Mouse (Mus musculus) heart, adult 2 months (tissue): ENCODE data around the gene Depdc5. TPM values are rescaled to one million over a fixed set of nuclear protein-coding genes. Genes with fewer than 3 reads are reported as not detected.

Experiments
- DNase-seq, 2 experiments: peaks; one replicate each; pipeline ENCODE4 v3.0.0; 2021
- H3K27ac ChIP-seq: fragments of 200-600 bp; 2 replicates; pipeline ENCODE4 v1.8.1; 2022
- H3K27me3 ChIP-seq: fragments of 200-500 bp; 2 replicates; pipeline ENCODE4 v1.6.1; 2012; ENCODE audit warnings: mild to moderate bottlenecking, low read length, inconsistent platforms, mixed read lengths; ENCODE audit not compliant: control insufficient read depth, insufficient read depth
- H3K36me3 ChIP-seq: fragments of 200-500 bp; 2 replicates; pipeline ENCODE4 v1.6.1; 2012; ENCODE audit warnings: low read length, inconsistent platforms; ENCODE audit not compliant: control insufficient read depth, insufficient read depth
- H3K4me1 ChIP-seq: fragments of 200-500 bp; 2 replicates; pipeline ENCODE4 v1.6.1; 2011; ENCODE audit warnings: low read length; ENCODE audit not compliant: control insufficient read depth, insufficient read depth
- H3K4me3 ChIP-seq: fragments of 200-600 bp; 2 replicates; pipeline ENCODE4 v1.8.1; 2022
- H3K79me2 ChIP-seq: fragments of 200-500 bp; replicated peaks from 2 replicates; pipeline ENCODE4 v1.6.1; 2012; ENCODE audit warnings: mild to moderate bottlenecking, inconsistent platforms, low read length, moderate library complexity, mixed read lengths; ENCODE audit not compliant: control insufficient read depth, insufficient read depth
- H3K9ac ChIP-seq: fragments of 200-500 bp; 2 replicates; pipeline ENCODE4 v1.6.1; 2012; ENCODE audit warnings: low read depth, mild to moderate bottlenecking, control low read depth, inconsistent platforms, low read length, mixed read lengths
- CTCF ChIP-seq: fragments of 200-600 bp; IDR thresholded peaks from 2 replicates; pipeline ENCODE4 v1.8.1; 2022; ENCODE audit warnings: antibody characterized with exemption, mild to moderate bottlenecking, moderate library complexity
- EP300 ChIP-seq: fragments of 200-500 bp; IDR thresholded peaks from 2 replicates; pipeline ENCODE4 v1.6.1; 2011; ENCODE audit warnings: low read depth, low read length, control low read depth; ENCODE audit not compliant: insufficient read depth
- POLR2A ChIP-seq: fragments of 200-500 bp; IDR thresholded peaks from 2 replicates; pipeline ENCODE4 v1.6.1; 2011; ENCODE audit warnings: mild to moderate bottlenecking, low read depth, low read length, control low read depth; ENCODE audit not compliant: insufficient read depth
- WGBS: fragments of 180-500 bp; shearing (Covaris S2); methylation state at CpG from one replicate; pipeline ENCODE4 v1.1.7; 2018; 5-methylcytosine and 5-hydroxymethylcytosine counted together
- intact Hi-C: fragments of 180-260 bp; cut with DNase I; formaldehyde crosslinking; loops from one replicate; pipeline ENCODE4 v1.15.1; 2025
- polyA plus RNA-seq: library from polyadenylated mRNA; depleted of rRNA; stranded (reverse); fragments of >200 nt; gene quantifications from 2 replicates; pipeline ENCODE4 v1.2.3, GENCODE M21; 2012
- total RNA-seq, 2 experiments: library from RNA; stranded (reverse); gene quantifications; 2 replicates each; pipeline ENCODE4 v1.2.3; 2021

The Depdc5 gene
- total and polyA plus RNA-seq, 3 experiments = 7.6 to 22.3 (median 17.5) TPM

DNA sequence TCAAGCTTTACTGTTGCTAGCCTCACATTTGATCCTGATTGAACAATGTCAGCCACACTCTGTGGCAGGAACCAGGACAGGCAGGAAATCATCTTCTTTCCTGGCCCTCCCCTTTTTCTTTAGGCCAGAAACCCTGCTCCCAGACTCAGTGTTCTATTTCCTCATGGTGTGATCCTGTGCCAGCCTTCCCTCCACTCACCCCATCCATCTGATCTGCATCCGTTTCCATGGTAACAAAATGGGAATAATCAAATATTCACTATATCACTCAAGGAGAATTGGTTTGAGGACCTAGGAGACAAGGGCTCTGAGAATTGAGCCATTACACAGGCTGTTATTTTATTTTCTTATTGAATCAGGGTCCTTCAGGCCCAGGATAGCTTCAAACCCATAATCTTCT, 133.1 kb downstream of the Depdc5 start:
- Histone ChIP-seq H3K4me1 (peaks cover 3% of the 10 kb centered on the region), H3K27me3 (no peaks in the 10 kb centered on the region), H3K9ac (no peak overlapping the region), H3K36me3 (no peaks in the 10 kb centered on the region), H3K79me2 (no peaks in the 10 kb centered on the region), H3K27ac (no peak overlapping the region), H3K4me3 (no peak overlapping the region)
- DNase-seq = no peak
- 71% methylated on average over 1 of the region's 1 CpGs for WGBS
- TF ChIP-seq EP300 = no peak
- no peak for TF ChIP-seq CTCF
- TF ChIP-seq POLR2A = no peak
- intact Hi-C loops = no loop called here

DNA sequence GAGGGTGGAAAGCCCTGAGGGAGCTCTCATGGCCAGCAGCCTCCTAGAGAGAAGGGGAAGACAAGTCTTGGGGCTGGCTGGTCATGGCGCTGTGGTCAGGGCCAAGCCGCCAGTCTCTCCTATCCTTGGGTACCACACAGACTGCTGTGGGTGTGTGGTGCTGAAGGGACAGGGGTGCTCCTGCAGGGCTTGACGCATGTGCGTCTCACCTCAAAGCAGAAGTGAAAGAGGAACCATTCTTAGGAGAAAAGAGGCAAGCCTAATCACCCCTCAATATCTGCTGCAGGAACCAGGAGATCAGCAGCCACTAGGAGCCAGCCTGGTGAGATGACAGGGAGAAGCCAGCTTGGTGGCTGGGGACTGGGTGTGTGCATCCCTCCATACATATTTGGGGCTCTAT, 134.2 kb downstream of the Depdc5 start:
- peaks cover 3% of the 10 kb centered on the region for H3K4me1 ChIP-seq
- H3K27me3 ChIP-seq = no peaks in the 10 kb centered on the region
- H3K36me3 ChIP-seq = no peaks in the 10 kb centered on the region
- H3K27ac ChIP-seq = no peak overlapping the region
- 51% methylated on average over 4 of the region's 4 CpGs for WGBS
- no peak overlapping the region for H3K4me3 ChIP-seq
- H3K9ac ChIP-seq = no peak overlapping the region
- H3K79me2 ChIP-seq = no peaks in the 10 kb centered on the region
- DNase-seq = peak in 1 of 2 experiments; percentile 59
- intact Hi-C loops = no loop called here
- no peak for TF ChIP-seq POLR2A
- TF ChIP-seq EP300 = no peak
- no peak for TF ChIP-seq CTCF

DNA sequence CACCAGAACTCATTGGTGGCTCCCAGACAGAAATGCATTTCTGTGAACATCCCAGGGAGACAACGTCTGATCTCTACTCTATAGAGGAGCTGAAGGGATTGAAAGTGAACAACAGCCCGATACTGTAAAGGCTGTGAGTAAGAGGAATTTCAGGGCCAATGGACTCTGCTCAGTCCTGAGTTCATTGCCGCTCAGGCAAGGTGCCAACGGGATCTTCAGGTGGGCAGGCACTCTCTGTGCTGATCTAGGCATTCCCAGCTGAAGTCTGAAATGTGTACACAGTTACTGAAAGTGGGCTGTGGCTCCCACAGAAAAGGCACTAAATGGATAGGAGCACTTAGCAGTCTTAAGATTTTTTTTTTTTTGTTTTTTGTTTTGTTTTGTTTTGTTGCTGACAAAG, 135.3 kb downstream of the Depdc5 start:
- no peak for DNase-seq
- H3K4me3 ChIP-seq = no peak overlapping the region
- 73% methylated on average over 4 of the region's 4 CpGs for WGBS
- H3K27ac ChIP-seq = no peak overlapping the region
- no peaks in the 10 kb centered on the region for H3K36me3 ChIP-seq
- H3K9ac ChIP-seq = no peak overlapping the region
- H3K27me3 ChIP-seq = no peaks in the 10 kb centered on the region
- TF ChIP-seq EP300 = no peak
- no peak for TF ChIP-seq POLR2A
- TF ChIP-seq CTCF = no peak
- H3K4me1 ChIP-seq = peaks cover 3% of the 10 kb centered on the region
- H3K79me2 ChIP-seq = no peaks in the 10 kb centered on the region
- intact Hi-C loops = no loop called here

DNA sequence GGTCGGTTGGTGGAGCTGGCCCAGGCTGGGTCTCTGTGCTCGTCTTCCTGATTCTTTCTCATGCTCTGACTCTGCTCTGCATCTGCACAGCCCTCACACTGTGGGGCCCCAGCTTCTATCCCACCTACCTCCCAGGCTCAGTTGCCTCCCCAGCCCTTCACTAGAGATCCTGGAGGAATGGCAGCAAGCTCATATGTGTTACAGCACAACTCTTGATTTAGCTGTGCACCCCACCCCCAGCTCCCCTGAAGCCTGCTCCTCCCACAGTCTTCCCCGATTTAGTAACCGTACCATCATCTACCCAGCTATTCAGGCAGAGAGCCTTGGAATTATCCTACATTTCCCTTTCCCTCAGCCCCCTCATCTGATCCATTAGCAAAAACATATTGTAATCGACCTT, 137.6 kb downstream of the Depdc5 start:
- H3K4me1 ChIP-seq = no peaks in the 10 kb centered on the region
- WGBS = 81% methylated on average over 5 of the region's 5 CpGs
- intact Hi-C loops = no loop called here
- H3K4me3 ChIP-seq = no peak overlapping the region
- no peak overlapping the region for H3K27ac ChIP-seq
- TF ChIP-seq CTCF (no peak), POLR2A (no peak), EP300 (no peak)
- no peaks in the 10 kb centered on the region for H3K79me2 ChIP-seq
- H3K9ac ChIP-seq = no peak overlapping the region
- no peaks in the 10 kb centered on the region for H3K27me3 ChIP-seq
- no peaks in the 10 kb centered on the region for H3K36me3 ChIP-seq
- no peak for DNase-seq

DNA sequence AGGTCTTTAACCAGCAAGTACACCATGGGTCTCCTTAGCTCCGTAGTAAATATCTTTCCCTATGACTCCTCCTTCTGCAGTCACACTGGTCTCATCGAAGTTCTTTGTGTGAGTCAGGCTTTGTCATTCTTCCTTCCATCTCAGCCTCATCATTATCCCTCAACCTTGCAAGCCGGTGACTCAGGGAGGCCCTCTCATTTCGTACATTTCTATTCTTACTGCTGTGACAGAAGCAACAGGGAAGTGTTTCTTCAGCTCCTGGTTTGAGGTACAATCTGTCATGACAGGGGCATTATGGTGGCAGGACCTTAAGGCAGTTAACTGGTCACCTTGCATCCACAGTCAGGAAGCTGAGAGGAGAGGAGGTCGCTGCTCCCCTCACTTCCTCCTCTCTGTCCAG, 139.3 kb downstream of the Depdc5 start:
- no peak overlapping the region for H3K27ac ChIP-seq
- no peaks in the 10 kb centered on the region for H3K27me3 ChIP-seq
- H3K79me2 ChIP-seq = no peaks in the 10 kb centered on the region
- H3K36me3 ChIP-seq = no peaks in the 10 kb centered on the region
- intact Hi-C loops = no loop called here
- H3K4me3 ChIP-seq = no peak overlapping the region
- WGBS = 84% methylated on average over 5 of the region's 5 CpGs
- no peak for TF ChIP-seq EP300
- TF ChIP-seq POLR2A = no peak
- no peak for TF ChIP-seq CTCF
- H3K9ac ChIP-seq = no peak overlapping the region
- H3K4me1 ChIP-seq = no peaks in the 10 kb centered on the region
- DNase-seq = no peak

DNA sequence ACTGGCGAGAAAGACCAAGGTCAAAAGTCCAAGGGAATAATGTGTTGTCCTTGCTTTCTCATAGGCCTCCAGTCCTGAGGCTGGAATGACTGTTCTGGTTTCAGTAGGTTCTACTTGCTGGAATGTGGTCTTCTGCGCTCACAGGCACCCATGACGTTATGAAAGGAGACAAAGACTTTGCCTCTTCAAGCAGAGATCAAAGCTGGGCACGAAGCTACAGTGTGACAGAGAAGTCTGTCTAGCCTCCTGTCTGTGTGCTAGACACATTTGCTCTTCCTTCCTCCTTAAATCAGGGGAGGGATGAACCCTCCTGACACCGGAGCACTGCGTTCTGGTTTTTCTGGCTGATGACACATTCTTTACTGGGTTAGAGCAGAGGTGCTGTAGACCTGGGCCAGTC, 140.0 kb downstream of the Depdc5 start:
- intact Hi-C loops = no loop called here
- no peak overlapping the region for H3K9ac ChIP-seq
- H3K4me1 ChIP-seq = no peaks in the 10 kb centered on the region
- TF ChIP-seq CTCF = no peak
- no peak for TF ChIP-seq POLR2A
- no peak for TF ChIP-seq EP300
- DNase-seq = no peak
- H3K4me3 ChIP-seq = no peak overlapping the region
- H3K36me3 ChIP-seq = no peaks in the 10 kb centered on the region
- H3K79me2 ChIP-seq = no peaks in the 10 kb centered on the region
- 63% methylated on average over 6 of the region's 6 CpGs for WGBS
- H3K27ac ChIP-seq = no peak overlapping the region
- H3K27me3 ChIP-seq = no peaks in the 10 kb centered on the region
